Mouse (Mus musculus): ENCODE data around the gene Tmem131l. TPM values are rescaled to one million over a fixed set of nuclear protein-coding genes. Genes with fewer than 3 reads are reported as not detected.

The Tmem131l gene
- polyA plus RNA-seq, 1 experiment from 2014 or later = 74.6 TPM

- Histone ChIP-seq H3K9ac (replicated peaks; ENCODE audit: low read depth, low read length) (no peak overlapping the region), H3K27ac (ENCODE audit: low read length) (no peak overlapping the region), H3K27me3 (ENCODE audit: control insufficient read depth, insufficient read depth, low read length) (no peaks in the 10 kb centered on the region), H3K36me3 (ENCODE audit: control insufficient read depth, insufficient read depth, low read length) (peaks cover 51% of the 10 kb centered on the region), H3K9me3 (ENCODE audit: control insufficient read depth, low read depth, low read length) (no peaks in the 10 kb centered on the region), H3K4me3 (ENCODE audit: low read depth, low read length) (no peak overlapping the region), H3K4me1 (ENCODE audit: control insufficient read depth, insufficient read depth, low read length) (no peaks in the 10 kb centered on the region), H3K4me2 (replicated peaks; ENCODE audit: low read depth, low read length) (no peak overlapping the region)
- ATAC-seq (ENCODE audit: insufficient number of reproducible peaks, insufficient read depth, low FRiP score, low read depth) = no peak
- 73% methylated on average over 3 of the region's 3 CpGs for WGBS
These were observed 124.9 kb downstream of the Tmem131l start for GRCm38 (mm10) chr3:83915102-83915501.

DNA sequence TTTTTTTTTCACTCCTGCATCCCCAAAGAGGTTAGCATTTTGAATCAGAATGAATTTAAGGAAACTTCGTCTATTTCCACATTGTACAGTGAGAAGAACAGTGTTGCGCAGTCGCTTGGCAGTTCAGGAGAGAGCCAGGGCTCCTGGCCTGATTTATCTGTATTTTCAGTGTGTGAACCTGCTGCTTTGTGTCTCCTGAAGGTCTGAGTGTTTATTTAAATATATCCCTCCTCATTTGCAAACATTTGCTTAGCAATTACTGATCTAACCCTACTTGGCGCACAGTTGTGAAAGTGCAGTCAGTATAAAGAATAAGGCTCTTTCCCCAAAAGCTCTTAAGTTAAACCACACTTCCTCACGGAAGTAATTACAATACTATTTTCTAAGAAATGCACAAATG, 129.3 kb downstream of the Tmem131l start:
- no peak overlapping the region for H3K27ac ChIP-seq (ENCODE audit: low read length)
- ATAC-seq (ENCODE audit: insufficient number of reproducible peaks, insufficient read depth, low FRiP score, low read depth) = no peak; the same call in 1 of the 2 replicates
- H3K4me2 ChIP-seq (replicated peaks; ENCODE audit: low read depth, low read length) = no peak overlapping the region
- H3K4me3 ChIP-seq (ENCODE audit: low read depth, low read length) = no peak overlapping the region
- H3K9me3 ChIP-seq (ENCODE audit: control insufficient read depth, low read depth, low read length) = no peaks in the 10 kb centered on the region
- peaks cover 42% of the 10 kb centered on the region for H3K36me3 ChIP-seq (ENCODE audit: control insufficient read depth, insufficient read depth, low read length)
- no peak overlapping the region for H3K9ac ChIP-seq (replicated peaks; ENCODE audit: low read depth, low read length)
- no peaks in the 10 kb centered on the region for H3K4me1 ChIP-seq (ENCODE audit: control insufficient read depth, insufficient read depth, low read length)
- H3K27me3 ChIP-seq (ENCODE audit: control insufficient read depth, insufficient read depth, low read length) = no peaks in the 10 kb centered on the region
- WGBS = 65% methylated on average over 5 of the region's 5 CpGs

GRCm38 (mm10) chr3:83906185-83906584, 133.8 kb downstream of the Tmem131l start:
- no peak overlapping the region for H3K27ac ChIP-seq (ENCODE audit: low read length)
- ATAC-seq (ENCODE audit: insufficient number of reproducible peaks, insufficient read depth, low FRiP score, low read depth) = no peak
- no peak overlapping the region for H3K4me3 ChIP-seq (ENCODE audit: low read depth, low read length)
- H3K4me1 ChIP-seq (ENCODE audit: control insufficient read depth, insufficient read depth, low read length) = no peaks in the 10 kb centered on the region
- H3K4me2 ChIP-seq (replicated peaks; ENCODE audit: low read depth, low read length) = no peak overlapping the region
- no peaks in the 10 kb centered on the region for H3K27me3 ChIP-seq (ENCODE audit: control insufficient read depth, insufficient read depth, low read length)
- WGBS = 95% methylated on average over 9 of the region's 9 CpGs
- peaks cover 48% of the 10 kb centered on the region for H3K36me3 ChIP-seq (ENCODE audit: control insufficient read depth, insufficient read depth, low read length)
- no peaks in the 10 kb centered on the region for H3K9me3 ChIP-seq (ENCODE audit: control insufficient read depth, low read depth, low read length)
- H3K9ac ChIP-seq (replicated peaks; ENCODE audit: low read depth, low read length) = no peak overlapping the region

GRCm38 (mm10) chr3:83905161-83905560, 134.8 kb downstream of the Tmem131l start:
- Histone ChIP-seq H3K27ac (ENCODE audit: low read length) (no peak overlapping the region), H3K4me3 (ENCODE audit: low read depth, low read length) (no peak overlapping the region), H3K9me3 (ENCODE audit: control insufficient read depth, low read depth, low read length) (no peaks in the 10 kb centered on the region), H3K4me1 (ENCODE audit: control insufficient read depth, insufficient read depth, low read length) (no peaks in the 10 kb centered on the region), H3K36me3 (ENCODE audit: control insufficient read depth, insufficient read depth, low read length) (peaks cover 49% of the 10 kb centered on the region), H3K27me3 (ENCODE audit: control insufficient read depth, insufficient read depth, low read length) (no peaks in the 10 kb centered on the region), H3K9ac (replicated peaks; ENCODE audit: low read depth, low read length) (no peak overlapping the region), H3K4me2 (replicated peaks; ENCODE audit: low read depth, low read length) (no peak overlapping the region)
- WGBS = 85% methylated on average over 6 of the region's 6 CpGs
- ATAC-seq (ENCODE audit: insufficient number of reproducible peaks, insufficient read depth, low FRiP score, low read depth) = no peak

DNA sequence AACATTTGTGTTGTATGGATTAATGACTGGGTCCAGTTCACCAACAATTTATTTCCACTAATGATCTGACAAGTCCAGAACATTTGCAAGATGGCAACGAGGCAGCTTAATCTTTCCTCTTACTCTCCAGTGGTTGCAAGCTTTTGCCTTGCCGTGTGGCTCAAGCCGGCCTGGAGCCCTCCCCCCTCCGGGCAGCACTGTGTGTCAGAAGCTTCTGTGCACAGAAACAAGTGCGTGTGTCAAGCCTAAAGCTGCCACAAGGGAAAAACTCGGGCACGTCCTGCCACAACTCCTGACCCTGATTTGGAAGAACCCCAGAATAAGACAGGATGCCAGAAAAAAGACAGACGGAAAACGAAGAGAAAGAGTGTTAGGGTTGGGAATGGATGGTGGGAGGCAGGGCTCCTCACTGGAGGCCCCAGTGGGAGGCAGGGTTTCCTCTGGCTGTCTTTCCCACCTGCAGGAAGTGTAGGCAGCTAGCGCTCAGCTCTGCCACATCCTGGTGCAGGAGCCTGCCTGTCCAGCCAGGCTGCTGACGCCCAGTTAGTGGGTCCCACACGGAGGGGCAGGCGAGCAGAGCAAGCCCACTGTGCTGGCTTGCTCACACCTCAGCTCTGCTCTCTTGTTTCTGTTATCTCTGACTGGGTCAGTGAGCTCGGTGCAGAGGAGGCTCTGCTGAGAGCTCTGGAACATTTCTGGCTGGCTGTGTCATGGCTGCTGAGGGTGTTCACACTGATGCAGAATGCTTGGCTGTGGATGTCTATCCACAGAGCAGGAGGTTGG, 135.6 kb downstream of the Tmem131l start:
- Histone ChIP-seq H3K9ac (replicated peaks; ENCODE audit: low read depth, low read length) (no peak overlapping the region), H3K4me3 (ENCODE audit: low read depth, low read length) (no peak overlapping the region), H3K4me2 (replicated peaks; ENCODE audit: low read depth, low read length) (no peak overlapping the region), H3K27me3 (ENCODE audit: control insufficient read depth, insufficient read depth, low read length) (no peaks in the 10 kb centered on the region), H3K4me1 (ENCODE audit: control insufficient read depth, insufficient read depth, low read length) (no peaks in the 10 kb centered on the region), H3K9me3 (ENCODE audit: control insufficient read depth, low read depth, low read length) (no peaks in the 10 kb centered on the region), H3K36me3 (ENCODE audit: control insufficient read depth, insufficient read depth, low read length) (peaks cover 52% of the 10 kb centered on the region), H3K27ac (ENCODE audit: low read length) (no peak overlapping the region)
- WGBS = 68% methylated on average over 14 of the region's 14 CpGs
- ATAC-seq (ENCODE audit: insufficient number of reproducible peaks, insufficient read depth, low FRiP score, low read depth) = no peak

DNA sequence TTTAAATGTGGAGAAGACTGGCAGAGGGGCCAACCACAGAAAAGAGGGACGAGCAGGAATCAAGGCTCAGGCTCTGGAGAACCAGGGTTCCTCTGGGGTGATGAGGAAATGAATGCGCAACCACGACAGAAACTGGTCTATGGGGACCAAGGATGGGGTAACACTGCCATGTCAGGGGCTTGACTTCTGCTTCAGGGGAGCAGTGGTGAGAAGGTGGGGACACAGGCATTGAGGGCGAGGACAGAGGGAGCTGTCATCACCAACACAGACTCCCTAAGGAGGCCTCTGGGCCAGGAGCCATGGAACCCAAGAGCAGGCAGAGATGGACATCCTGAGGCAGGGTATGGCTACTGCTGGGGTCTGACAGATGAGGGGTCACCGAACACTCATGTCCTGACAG, 137.0 kb downstream of the Tmem131l start:
- H3K4me2 ChIP-seq (replicated peaks; ENCODE audit: low read depth, low read length) = no peak overlapping the region
- no peaks in the 10 kb centered on the region for H3K4me1 ChIP-seq (ENCODE audit: control insufficient read depth, insufficient read depth, low read length)
- H3K27me3 ChIP-seq (ENCODE audit: control insufficient read depth, insufficient read depth, low read length) = no peaks in the 10 kb centered on the region
- WGBS = 91% methylated on average over 5 of the region's 5 CpGs
- H3K36me3 ChIP-seq (ENCODE audit: control insufficient read depth, insufficient read depth, low read length) = peaks cover 61% of the 10 kb centered on the region
- no peak overlapping the region for H3K4me3 ChIP-seq (ENCODE audit: low read depth, low read length)
- ATAC-seq (ENCODE audit: insufficient number of reproducible peaks, insufficient read depth, low FRiP score, low read depth) = no peak
- H3K9me3 ChIP-seq (ENCODE audit: control insufficient read depth, low read depth, low read length) = no peaks in the 10 kb centered on the region
- no peak overlapping the region for H3K27ac ChIP-seq (ENCODE audit: low read length)
- H3K9ac ChIP-seq (replicated peaks; ENCODE audit: low read depth, low read length) = no peak overlapping the region

DNA sequence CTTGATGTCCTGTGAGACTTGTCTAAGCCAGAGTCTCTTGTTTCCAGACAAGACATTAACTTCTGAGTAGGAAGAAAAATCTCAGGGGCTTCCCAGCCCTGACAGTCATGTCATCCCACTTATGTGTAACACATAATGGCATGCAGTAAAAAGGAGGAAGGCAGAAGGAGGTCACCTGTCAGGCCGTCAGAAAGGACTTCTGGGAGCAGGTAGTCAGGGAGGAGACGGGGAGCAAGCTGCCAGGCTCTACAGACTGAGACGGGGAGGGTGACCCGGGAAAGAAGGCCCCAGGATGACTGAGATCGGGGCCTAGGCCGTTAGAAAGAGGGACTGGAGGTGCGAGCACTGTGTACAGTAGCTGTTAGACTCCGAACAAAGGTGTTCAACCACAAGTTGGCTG, 137.5 kb downstream of the Tmem131l start:
- no peak for ATAC-seq (ENCODE audit: insufficient number of reproducible peaks, insufficient read depth, low FRiP score, low read depth)
- no peak overlapping the region for H3K27ac ChIP-seq (ENCODE audit: low read length)
- no peak overlapping the region for H3K4me3 ChIP-seq (ENCODE audit: low read depth, low read length)
- H3K9me3 ChIP-seq (ENCODE audit: control insufficient read depth, low read depth, low read length) = no peaks in the 10 kb centered on the region
- H3K4me2 ChIP-seq (replicated peaks; ENCODE audit: low read depth, low read length) = no peak overlapping the region
- no peaks in the 10 kb centered on the region for H3K27me3 ChIP-seq (ENCODE audit: control insufficient read depth, insufficient read depth, low read length)
- H3K4me1 ChIP-seq (ENCODE audit: control insufficient read depth, insufficient read depth, low read length) = no peaks in the 10 kb centered on the region
- 92% methylated on average over 8 of the region's 8 CpGs for WGBS
- H3K36me3 ChIP-seq (ENCODE audit: control insufficient read depth, insufficient read depth, low read length) = peaks cover 61% of the 10 kb centered on the region
- no peak overlapping the region for H3K9ac ChIP-seq (replicated peaks; ENCODE audit: low read depth, low read length)

- no peak overlapping the region for H3K9ac ChIP-seq (replicated peaks; ENCODE audit: low read depth, low read length)
- no peak overlapping the region for H3K4me3 ChIP-seq (ENCODE audit: low read depth, low read length)
- 86% methylated on average over 12 of the region's 12 CpGs for WGBS
- no peak overlapping the region for H3K27ac ChIP-seq (ENCODE audit: low read length)
- H3K27me3 ChIP-seq (ENCODE audit: control insufficient read depth, insufficient read depth, low read length) = no peaks in the 10 kb centered on the region
- no peak overlapping the region for H3K4me2 ChIP-seq (replicated peaks; ENCODE audit: low read depth, low read length)
- H3K4me1 ChIP-seq (ENCODE audit: control insufficient read depth, insufficient read depth, low read length) = no peaks in the 10 kb centered on the region
- ATAC-seq (ENCODE audit: insufficient number of reproducible peaks, insufficient read depth, low FRiP score, low read depth) = no peak
- peaks cover 56% of the 10 kb centered on the region for H3K36me3 ChIP-seq (ENCODE audit: control insufficient read depth, insufficient read depth, low read length)
- no peaks in the 10 kb centered on the region for H3K9me3 ChIP-seq (ENCODE audit: control insufficient read depth, low read depth, low read length)
These were observed 139.1 kb downstream of the Tmem131l start for GRCm38 (mm10) chr3:83900756-83901373.

Measured in stomach, embryonic 14.5 days (tissue).